Mouse (Mus musculus): ENCODE measurements around the gene Paqr3. TPM values are rescaled to one million over a fixed set of nuclear protein-coding genes. Genes with fewer than 3 reads are reported as not detected.

The Paqr3 gene
- total RNA-seq, 2 experiments from 2014 or later, result 5.8 to 10.3 TPM

GRCm38 (mm10) chr5:97085071-97085470 is 26.3 kb downstream of the Paqr3 start:
- no peak for ATAC-seq (ENCODE audit: poor library complexity, severe bottlenecking)

- ATAC-seq (ENCODE audit: poor library complexity, severe bottlenecking), result no peak
Observed at GRCm38 (mm10) chr5:97084541-97084940, 26.9 kb downstream of the Paqr3 start.

- ATAC-seq (ENCODE audit: poor library complexity, severe bottlenecking), result no peak
Observed at GRCm38 (mm10) chr5:97083701-97084100, 27.7 kb downstream of the Paqr3 start.

GRCm38 (mm10) chr5:97081481-97081880 is 29.9 kb downstream of the Paqr3 start:
- ATAC-seq (ENCODE audit: poor library complexity, severe bottlenecking), result no peak

- no peak for ATAC-seq (ENCODE audit: poor library complexity, severe bottlenecking)
Observed at GRCm38 (mm10) chr5:97078641-97079040, 32.8 kb downstream of the Paqr3 start.

- no peak for ATAC-seq (ENCODE audit: poor library complexity, severe bottlenecking)
Observed at GRCm38 (mm10) chr5:97077676-97078075, 33.7 kb downstream of the Paqr3 start.

GRCm38 (mm10) chr5:97076167-97076566 is 35.2 kb downstream of the Paqr3 start:
- ATAC-seq (ENCODE audit: poor library complexity, severe bottlenecking), result no peak

GRCm38 (mm10) chr5:97075476-97076151 is 35.8 kb downstream of the Paqr3 start:
- ATAC-seq (ENCODE audit: poor library complexity, severe bottlenecking), result no peak

- ATAC-seq (ENCODE audit: poor library complexity, severe bottlenecking), result no peak
Observed at GRCm38 (mm10) chr5:97065746-97066145, 45.6 kb downstream of the Paqr3 start.

- no peak for ATAC-seq (ENCODE audit: poor library complexity, severe bottlenecking)
Observed at GRCm38 (mm10) chr5:97062041-97062440, 49.4 kb downstream of the Paqr3 start.

GRCm38 (mm10) chr5:97060864-97061263 is 50.5 kb downstream of the Paqr3 start:
- ATAC-seq (ENCODE audit: poor library complexity, severe bottlenecking), result no peak

- no peak for ATAC-seq (ENCODE audit: poor library complexity, severe bottlenecking)
Observed at GRCm38 (mm10) chr5:97056791-97057450, 54.5 kb downstream of the Paqr3 start.

- no peak for ATAC-seq (ENCODE audit: poor library complexity, severe bottlenecking)
Observed at GRCm38 (mm10) chr5:97056359-97056758, 55.0 kb downstream of the Paqr3 start.

GRCm38 (mm10) chr5:97055511-97056068 is 55.8 kb downstream of the Paqr3 start:
- peak; percentile 90 for ATAC-seq (ENCODE audit: poor library complexity, severe bottlenecking)

- no peak for ATAC-seq (ENCODE audit: poor library complexity, severe bottlenecking)
Observed at GRCm38 (mm10) chr5:97054801-97055200, 56.6 kb downstream of the Paqr3 start.

GRCm38 (mm10) chr5:97054166-97054565 is 57.2 kb downstream of the Paqr3 start:
- no peak for ATAC-seq (ENCODE audit: poor library complexity, severe bottlenecking)

- no peak for ATAC-seq (ENCODE audit: poor library complexity, severe bottlenecking)
Observed at GRCm38 (mm10) chr5:97048905-97049304, 62.5 kb downstream of the Paqr3 start.

- ATAC-seq (ENCODE audit: poor library complexity, severe bottlenecking), result no peak
Observed at GRCm38 (mm10) chr5:97046680-97047079, 64.7 kb downstream of the Paqr3 start.

GRCm38 (mm10) chr5:97045260-97045659 is 66.1 kb downstream of the Paqr3 start:
- no peak for ATAC-seq (ENCODE audit: poor library complexity, severe bottlenecking)

Data from megakaryocyte, adult 5-6 weeks (primary cell).